Mouse (Mus musculus): ENCODE data around the gene Atxn7.
"Not testable (repeated sequence)": the region's sequence is repeated elsewhere in the genome, so short reads cannot be mapped to it uniquely, and the experiment has no call there.

The Atxn7 gene

DNA sequence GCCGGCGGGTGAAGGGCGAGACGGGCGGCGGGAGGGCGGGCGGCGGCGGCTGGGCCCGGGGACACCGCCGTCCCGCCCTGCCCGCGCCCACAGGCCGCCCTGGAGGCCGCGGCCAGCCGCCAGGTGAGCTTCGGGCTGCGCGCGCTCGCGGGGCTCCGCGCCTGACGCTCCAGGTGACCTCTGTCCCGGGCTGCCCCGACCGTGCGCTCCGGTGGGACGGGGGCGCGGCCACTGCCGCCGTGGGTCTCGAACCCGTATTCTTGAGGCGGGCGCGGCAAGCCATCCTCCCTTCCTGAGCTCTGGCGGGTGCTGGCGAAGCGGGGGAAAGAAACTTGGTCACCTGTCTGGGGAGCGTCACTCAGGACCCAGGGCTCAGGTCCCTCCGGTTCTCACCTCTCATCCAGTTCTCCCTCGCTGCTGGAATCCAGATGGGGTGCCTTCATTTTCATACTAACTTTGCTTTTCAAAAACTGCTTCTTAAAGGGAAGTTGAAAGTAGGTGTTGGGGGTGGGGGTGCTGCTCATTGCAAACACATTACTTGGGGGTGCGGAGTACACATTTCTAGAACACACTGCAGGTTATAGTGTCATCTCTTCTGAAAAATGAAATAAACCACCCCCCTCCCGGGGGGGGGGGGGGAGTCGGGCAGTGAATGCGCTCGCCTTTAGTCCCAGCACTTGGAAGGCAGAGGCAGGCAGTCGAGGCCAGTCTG lies at the start of gene Atxn7, which contains the start of gene Thoc7:
Atxn7 (plus strand) TSS at position 40 of the 712 bp plus-strand sequence.
Thoc7 (minus strand) TSS at position 452 of the 712 bp plus-strand sequence.
- peak; percentile 64 for DNase-seq (ENCODE audit: low read depth)

DNA sequence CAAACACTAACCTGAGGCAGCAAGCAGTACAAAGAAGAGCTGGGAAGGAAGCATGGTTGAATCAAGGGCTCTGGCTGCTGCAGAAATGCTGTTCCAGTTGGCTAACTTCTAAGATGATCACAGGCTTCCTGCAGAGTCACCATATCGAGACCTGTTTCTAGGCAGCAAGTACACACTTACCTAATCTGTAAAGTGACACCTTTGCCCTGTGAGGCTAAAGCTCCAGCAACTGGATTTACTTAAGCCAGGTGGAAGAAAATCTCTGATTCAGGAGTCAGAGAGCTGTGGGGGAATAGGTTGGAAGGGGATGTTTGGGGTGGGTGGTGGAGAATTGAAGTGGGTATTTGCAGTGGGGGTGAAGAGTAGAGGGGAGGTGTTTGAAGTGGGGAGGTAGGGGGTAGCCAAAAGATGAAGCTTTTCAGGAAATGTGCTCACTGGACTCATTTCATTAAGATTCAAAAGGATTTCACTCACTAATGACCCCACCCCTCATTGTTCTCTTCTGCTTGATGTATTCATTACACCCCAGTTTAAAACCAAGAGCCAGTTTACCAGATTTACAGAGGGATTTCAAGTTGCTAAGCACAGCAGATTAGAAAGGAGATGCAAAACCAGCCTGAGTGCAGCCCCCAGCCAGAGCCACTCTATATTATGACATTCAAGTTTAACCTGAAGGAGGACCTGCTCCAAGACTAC lies 46.7 kb upstream of the Atxn7 start, which contains the start of gene Gm281:
Gm281 (minus strand) TSS at position 92 of the 696 bp plus-strand sequence.
- DNase-seq (ENCODE audit: low read depth), result no peak

DNA sequence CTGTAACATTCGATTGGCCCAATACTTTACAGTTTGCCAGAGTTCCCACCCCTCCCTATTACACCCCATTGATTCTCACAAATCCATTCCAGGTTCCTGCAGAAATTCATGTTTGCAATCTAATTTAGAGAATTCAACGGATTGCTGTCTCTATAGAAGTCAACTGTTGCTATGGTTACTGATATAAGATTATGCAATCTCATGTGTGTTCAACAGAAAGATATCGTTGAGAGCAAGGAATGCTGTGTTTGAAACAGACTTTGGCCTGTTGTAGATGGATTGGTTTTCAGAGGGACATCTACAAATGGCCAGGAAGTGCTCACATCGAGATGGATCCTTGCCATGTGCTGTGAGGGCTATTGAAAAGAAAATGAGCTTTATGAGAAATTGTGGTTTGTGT lies 46.0 kb upstream of the Atxn7 start:
- no peak for DNase-seq (ENCODE audit: low read depth)

DNA sequence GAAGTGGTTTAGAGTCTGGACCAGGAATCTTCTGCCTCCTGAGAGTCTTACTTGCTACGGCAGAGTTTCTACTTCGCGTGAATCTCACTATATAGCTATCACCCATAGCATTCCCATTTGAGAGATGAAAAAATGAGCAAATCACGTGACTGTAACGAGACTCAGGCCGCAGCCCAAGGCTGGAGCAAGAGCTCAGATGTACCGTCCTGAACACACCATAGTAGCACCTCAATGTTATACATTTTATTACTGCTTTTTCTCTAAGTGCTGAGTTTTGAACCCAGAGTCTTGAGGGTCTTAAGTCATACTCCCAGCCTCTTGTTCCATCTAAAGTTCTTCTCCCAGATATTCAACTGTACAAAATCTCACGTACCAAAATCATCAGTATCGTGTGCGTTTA lies 44.0 kb upstream of the Atxn7 start:
- DNase-seq (ENCODE audit: low read depth), result no peak

DNA sequence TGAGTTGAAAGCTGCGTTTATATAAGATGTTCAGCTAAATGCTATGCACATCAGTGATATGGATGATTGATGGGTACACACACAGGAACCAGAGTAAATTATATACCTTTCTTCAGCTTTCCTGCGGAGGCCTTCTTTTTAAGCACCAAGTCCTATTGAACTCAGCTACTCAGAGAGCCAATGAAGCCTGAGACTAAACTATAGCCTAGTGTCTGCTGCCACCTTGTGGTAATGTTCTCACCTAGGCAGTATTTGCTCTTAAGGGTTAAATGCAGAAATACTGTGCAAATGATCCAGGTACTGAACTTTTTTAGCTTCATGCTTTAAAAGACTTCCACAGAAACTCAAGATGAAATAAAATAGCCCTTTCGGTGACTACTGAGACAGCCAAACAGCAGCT lies 43.6 kb upstream of the Atxn7 start:
- peak; percentile 67 for DNase-seq (ENCODE audit: low read depth)

DNA sequence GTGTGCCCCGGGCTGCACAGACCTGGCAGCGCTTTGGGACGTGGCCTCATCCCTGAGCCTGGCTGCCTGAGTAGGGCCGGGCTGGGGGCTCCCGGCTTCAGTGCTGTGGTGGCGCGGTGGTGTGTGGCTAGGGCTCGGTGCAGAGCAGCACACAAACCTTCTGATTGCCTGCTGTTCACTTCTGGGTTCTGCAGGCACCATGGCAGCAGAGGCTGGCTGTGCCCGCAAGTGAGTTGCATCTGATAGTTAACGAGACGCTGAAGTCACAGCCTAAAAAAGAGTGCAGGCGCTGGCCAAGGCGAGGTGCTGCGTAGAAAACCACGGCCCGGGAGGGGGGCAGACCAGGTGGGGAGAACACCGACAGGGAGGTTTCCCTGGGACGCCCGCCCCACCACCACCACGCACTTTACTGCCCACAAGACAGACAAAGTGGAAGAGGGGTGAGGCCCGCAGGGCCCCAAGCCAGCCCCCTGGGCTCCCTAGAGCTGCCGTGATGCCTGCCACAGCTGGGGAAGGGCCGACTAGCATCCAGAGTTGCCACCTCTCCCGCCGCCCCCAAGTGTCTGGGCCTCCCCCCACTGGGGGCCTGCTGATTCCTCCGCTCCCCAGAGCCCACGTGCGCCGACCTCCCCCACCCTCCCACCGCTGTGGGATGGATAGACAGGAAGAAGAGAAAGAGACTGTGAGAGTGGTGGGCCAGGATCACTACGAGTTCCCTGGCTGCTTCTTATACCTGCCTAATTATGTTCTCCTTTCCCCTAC lies 27.8 kb upstream of the Atxn7 start:
- peak; percentile 40 for DNase-seq (ENCODE audit: low read depth)

DNA sequence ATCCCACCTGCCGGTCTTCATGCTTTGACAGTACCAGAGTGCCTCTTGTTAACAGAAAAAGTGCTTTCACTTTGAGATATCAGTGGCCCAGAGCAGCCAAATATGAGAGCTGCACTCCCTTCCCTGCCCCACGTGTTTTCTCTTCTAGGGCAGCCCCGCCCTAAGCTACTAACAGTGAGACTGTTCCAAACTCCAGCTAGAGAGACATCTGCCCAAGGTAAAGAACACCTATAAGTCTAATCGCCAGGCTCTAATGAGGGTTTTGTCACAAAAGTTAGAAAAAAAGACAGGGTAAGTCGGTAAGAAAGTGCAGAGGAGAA lies 27.2 kb upstream of the Atxn7 start:
- DNase-seq (ENCODE audit: low read depth), result peak; percentile 39

DNA sequence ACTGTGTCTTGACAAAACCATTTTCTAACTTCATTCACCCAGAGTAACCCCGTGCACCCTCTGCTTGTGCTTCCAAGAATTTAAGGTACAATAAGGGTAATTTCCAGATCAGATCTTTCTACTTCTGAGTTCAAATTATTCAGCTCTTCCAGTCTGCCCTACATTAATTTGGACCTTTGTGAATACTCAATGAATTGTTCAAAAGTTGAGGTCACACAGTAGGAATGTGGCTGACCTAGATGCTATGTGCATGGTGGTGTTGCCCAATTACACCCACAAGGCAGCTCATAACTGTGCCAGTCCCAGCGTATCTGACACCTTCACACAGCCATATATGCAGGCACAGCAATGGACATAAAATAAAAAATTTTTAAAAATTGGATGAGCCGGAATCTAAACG lies 16.6 kb upstream of the Atxn7 start:
- DNase-seq (ENCODE audit: low read depth), result no peak

DNA sequence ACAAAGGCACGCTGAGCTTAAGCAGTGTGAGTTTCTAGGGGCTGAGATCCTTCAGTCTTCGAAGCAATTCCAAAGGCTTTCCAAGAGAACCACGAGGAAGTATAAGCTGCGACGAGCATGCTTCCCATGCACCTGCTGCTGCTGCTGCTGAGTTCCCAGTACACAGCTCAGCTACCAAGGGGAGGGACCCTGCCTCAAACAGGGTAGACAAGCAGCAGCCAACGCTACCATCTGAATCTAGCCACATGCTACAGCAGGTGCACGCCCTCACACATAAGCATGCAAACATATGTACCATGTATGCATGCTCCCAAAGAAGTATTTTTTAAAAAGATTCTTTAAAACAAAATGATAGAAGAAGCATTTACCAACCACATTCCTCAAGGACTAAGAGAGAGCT lies 12.9 kb upstream of the Atxn7 start:
- no peak for DNase-seq (ENCODE audit: low read depth)

DNA sequence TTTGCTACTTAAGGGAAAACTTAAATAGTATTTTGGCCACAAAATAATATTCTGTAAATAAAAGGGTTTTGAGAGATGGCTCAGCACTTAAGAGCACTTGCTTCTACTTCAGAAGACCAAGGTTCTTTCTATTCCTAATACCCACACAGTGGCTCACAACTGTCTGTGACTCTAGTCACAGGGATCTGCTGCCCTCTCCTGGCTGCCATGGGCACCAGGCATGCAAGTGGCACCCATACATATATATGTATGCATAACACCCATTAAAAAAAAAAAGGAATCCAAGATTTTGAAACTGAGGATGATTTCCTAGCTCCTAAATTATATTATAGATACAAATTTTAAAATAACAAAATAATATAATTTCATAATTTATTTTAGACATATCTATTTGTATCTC lies 10.8 kb upstream of the Atxn7 start:
- peak; percentile 62 for DNase-seq (ENCODE audit: low read depth)

DNA sequence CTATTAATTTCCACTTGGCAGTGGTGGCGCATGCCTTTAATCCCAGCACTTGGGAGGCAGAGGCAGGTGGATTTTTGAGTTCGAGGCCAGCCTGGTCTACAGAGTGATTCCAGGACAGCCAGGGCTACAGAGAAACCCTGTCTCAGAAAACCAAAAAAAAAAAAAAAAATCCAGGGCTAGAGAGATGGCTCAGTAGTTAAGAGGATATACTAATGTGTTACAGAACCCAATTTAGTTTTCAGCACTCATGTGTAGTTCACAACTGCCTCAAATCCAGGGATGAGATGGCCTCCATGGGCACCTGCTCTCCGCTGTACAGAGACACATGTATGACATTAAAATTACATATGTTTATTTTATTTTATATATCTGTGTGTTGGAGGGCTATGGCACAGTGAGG lies 9.1 kb upstream of the Atxn7 start:
- DNase-seq (ENCODE audit: low read depth), result not testable (repeated sequence)

DNA sequence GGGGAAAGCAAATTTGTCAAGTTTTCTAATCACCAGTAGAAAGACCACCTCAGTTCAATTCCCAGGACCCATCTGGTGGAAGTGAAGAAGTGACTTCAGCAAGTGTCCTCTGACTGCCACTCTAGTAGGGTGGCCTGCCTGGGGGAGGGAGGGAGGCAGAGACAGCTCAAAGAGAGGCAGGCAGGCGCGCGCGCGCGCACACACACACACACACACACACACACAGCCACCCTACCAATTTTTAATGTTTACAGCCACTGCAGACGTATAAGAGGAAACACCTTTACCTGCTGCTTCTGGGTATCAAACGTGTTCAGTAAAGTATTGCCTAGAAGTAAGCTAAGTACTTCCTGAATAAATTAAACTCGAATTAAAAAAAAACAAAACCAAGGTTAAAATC lies 1.2 kb upstream of the Atxn7 start:
- no peak for DNase-seq (ENCODE audit: low read depth)

DNA sequence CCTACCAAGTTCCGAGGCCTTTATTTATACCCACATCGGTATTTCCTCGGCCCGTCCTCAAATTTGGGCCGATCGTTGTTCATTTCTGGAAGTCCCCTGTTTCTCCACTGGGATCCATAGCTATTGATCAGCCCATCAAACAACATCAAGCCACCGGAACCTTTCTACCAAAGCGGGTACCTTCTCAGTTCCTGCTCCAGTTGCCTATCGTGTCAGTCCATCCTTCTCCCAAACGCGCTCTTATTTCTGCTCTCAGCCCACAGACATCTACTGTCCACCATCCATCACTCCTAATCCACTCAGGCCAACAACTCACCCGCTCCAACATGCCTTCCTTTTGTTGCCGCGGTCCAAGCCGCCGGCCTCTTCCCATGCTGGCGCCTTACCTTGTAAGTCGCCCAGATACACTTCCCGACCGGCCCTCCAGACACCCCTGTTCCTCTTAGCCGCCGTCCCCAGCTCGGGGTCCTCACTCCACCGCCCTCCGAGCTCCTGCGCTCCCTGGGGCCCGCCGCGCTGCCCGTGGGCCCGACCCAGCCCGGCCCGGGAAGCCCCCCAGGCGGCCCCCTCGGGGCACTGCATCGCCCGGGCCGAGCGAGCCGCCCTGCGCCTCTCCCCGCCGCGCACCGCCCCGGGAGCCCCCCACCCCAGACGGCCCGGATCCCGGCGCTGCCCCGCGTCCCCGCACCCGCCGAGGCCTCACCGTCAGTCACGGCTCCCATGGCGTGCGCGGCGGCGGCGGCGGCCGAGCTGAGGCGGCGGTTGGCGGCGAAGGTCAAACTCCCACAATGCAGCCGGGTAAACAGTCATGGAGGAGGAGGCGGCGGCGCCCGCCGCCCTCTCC lies 536 bp upstream of the Atxn7 start:
- DNase-seq (ENCODE audit: low read depth), result peak; percentile 74

DNA sequence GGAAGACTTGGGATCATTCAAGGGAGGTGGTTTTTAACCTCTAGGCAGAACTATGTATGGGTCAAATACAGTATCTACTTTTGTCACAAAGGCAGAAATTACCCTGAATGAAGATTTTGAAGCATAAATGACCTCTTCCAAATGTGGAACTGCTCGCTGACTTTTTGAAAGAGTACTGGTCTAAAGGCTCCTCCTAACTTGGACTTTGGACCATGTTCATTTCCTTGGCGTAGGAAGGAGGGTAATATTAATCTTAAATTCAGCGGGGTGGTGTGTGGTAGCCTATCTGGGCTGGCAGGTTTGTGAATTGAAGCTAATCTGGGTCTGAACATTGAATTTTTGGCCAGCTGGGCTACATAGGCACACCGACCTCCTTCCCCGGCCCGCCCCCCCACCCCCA lies 1.2 kb downstream of the Atxn7 start:
- DNase-seq (ENCODE audit: low read depth), result no peak

DNA sequence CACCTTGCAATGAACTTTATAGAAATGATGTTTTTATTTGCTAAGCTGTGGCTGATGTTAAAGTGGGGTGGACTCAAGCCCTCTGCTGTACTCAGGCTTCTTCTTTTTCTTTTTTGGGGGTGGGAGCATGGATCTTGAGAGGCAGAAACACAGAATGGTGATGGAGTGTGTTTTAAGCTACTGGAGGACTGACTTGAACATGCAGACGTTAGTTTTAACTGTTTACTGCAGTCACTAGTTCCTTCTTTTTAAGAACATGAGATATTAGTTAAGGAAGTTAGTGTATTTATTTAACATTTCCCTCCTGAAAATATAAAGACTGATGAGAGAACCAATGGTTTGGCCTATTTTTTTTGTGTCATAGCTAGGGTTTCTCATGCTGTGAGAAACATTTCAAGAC lies 2.3 kb downstream of the Atxn7 start:
- DNase-seq (ENCODE audit: low read depth), result no peak

DNA sequence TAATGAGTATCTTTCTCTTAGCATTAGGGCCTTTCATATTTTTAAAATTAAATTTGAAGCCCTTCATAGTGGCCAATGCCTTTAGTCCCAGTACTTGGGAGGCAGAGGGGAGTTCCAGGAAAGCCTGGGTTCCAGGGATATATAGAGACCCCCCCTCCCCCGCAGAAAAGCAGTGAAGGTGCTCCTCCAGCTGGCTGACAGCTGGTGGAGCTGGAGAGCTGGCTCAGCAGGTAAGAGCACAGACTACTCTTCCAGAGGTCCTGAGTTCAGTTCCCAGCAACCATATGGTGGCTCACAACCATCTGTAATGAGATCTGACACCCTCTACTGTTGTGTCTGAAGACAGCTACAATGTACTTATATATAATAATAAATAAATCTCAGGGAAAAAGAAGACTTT lies 6.4 kb downstream of the Atxn7 start:
- DNase-seq (ENCODE audit: low read depth), result no peak

DNA sequence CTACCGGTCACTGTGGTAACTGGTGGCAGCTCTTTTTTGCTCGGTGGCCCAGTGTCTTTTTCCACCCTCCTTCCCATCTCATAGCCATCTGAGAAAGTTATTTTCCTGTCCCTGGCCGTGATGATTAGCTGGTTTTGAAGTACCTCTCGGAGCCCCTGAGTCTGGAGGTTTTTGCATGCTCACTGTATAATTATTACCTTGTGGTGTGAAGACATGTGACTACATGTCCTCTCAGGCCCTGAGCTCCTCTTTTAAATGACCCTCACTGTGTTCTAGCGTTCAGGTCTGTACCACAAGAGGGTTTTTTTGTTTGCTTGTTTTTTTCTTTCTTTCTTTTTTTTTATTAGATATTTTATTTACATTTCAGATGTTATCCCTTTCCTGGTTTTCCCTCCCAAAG lies 7.2 kb downstream of the Atxn7 start:
- DNase-seq (ENCODE audit: low read depth), result no peak

DNA sequence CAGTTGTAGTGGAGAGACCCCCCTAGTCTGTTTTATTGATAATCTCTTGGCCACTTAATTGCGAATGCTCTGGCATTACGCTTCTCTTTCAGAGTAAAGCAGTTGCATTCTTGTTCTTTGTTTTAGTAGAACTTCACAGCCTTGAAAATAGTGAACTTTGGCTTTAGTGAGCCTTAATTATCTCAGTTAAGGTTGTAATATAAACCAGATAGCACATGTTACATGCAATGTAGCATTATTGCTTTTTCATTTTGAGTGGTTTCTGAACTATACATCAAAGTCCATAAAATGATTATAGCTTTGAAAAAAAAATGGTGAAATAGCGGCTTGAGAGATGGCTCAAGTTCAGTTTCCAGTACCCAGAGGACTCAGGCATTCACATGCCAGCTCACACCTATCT lies 9.3 kb downstream of the Atxn7 start:
- DNase-seq (ENCODE audit: low read depth), result no peak

DNA sequence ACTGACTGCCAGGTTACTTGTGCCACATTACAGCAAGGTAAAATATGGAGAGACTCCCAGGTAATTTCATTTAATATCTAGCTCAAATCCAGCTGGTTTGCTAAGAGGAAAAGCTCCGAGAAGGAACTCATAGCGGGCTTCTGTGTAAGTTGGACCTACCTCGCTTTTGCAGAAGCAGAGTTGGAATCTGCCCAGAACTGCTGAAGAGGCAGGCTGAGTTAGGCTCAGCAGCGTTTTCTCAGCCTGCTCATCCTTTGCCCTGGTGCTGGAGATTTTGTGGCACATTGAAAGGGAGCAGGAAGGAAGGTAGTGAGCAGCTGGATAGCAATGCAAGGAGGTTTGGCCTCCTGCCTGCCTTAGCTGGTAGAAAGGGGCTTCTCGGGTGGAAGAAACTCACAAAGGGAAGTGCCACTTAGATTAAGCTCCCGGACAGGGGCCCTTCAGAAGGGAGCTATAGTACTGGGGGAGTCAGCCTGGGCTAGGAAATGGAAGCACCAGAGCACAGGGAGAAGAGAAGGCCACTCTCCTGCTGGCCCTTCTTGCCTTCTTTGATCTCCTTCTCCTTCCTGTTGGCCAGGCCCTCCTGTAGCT lies 10.5 kb downstream of the Atxn7 start:
- no peak for DNase-seq (ENCODE audit: low read depth)

DNA sequence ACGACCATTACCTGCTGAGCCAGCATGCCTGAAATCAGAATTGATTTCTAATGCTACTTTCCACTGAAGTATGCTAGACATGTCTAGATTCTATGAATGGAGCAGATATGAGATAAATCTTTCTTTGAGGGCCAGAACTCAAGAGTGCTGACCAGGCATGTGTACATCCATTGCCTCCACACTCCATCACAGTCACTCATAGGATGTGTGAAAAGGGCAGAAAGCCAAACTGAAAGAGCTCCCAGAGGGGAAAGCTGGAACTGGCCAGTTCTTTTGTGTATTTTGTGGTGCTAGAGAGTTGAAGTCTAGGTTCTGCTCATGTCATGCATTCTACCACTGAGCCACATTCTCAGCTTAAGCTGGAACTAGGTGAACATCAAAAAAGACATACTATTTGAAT lies 16.3 kb downstream of the Atxn7 start:
- DNase-seq (ENCODE audit: low read depth), result no peak

DNA sequence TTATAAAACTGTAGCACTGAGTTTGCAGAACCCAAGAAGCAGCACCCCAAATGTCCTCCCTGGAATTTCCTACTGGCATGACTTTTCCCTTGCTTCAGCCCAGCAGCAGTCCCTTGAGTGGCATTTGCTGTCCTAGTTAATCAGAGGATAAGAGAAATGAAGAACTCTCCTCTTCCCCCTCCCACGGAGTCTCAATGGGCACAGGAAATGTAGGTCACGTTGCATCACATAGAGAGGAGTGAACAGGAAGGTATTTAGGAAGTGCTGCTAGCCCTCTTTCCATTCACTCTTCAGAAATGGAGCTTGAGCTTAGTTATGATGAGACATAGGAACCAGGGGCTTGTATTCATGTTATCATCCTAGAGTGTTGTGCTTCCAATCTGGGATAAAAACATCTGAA lies 20.0 kb downstream of the Atxn7 start:
- DNase-seq (ENCODE audit: low read depth), result peak; percentile 32

DNA sequence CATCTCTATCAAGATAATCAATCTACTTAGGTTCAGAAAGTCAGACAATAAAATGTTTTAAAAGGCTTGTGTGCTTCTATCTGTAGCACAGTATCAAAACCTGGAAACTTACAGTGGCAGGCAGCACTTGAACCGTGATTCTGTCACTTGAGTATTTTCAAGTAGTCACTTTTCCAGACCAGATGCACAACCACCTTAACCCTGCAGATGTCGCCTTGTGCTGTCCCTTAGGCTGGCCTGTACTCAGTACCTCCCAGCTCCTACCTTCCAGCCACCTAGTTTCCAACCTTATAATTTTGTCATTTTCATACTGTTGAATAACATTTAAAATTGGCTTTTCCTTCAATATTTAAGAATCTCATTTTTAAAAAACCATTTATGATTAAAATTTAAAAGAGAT lies 20.9 kb downstream of the Atxn7 start:
- no peak for DNase-seq (ENCODE audit: low read depth)
